Mouse (Mus musculus): ENCODE results near the gene Xpnpep1. TPM values are rescaled to one million over a fixed set of nuclear protein-coding genes. Genes with fewer than 3 reads are reported as not detected.

Xpnpep1 gene
- polyA plus RNA-seq, 1 experiment from 2014 or later = 159 TPM

- Histone ChIP-seq H3K4me2 (replicated peaks) (no peak overlapping the region), H3K36me3 (peaks cover 40% of the 10 kb centered on the region), H3K4me1 (no peaks in the 10 kb centered on the region; the same call in 1 of the 2 replicates), H3K9me3 (replicated peaks) (no peaks in the 10 kb centered on the region), H3K27ac (no peak overlapping the region), H3K27me3 (no peaks in the 10 kb centered on the region), H3K4me3 (no peak overlapping the region), H3K9ac (no peak overlapping the region)
- no peak for ATAC-seq (ENCODE audit: low FRiP score)
- 92% methylated on average over 8 of the region's 8 CpGs for WGBS
These were observed 17.9 kb downstream of the Xpnpep1 start for GRCm38 (mm10) chr19:53022037-53022614.

GRCm38 (mm10) chr19:53021537-53021936 lies 18.5 kb downstream of the Xpnpep1 start:
- Histone ChIP-seq H3K4me1 (no peaks in the 10 kb centered on the region; the same call in 1 of the 2 replicates), H3K36me3 (peaks cover 34% of the 10 kb centered on the region), H3K27ac (no peak overlapping the region), H3K9ac (no peak overlapping the region), H3K4me3 (no peak overlapping the region), H3K27me3 (no peaks in the 10 kb centered on the region), H3K4me2 (replicated peaks) (no peak overlapping the region), H3K9me3 (replicated peaks) (no peaks in the 10 kb centered on the region)
- ATAC-seq (ENCODE audit: low FRiP score) = no peak
- 77% methylated on average over 10 of the region's 10 CpGs for WGBS

GRCm38 (mm10) chr19:53019716-53020463 lies 20.1 kb downstream of the Xpnpep1 start:
- Histone ChIP-seq H3K9me3 (replicated peaks) (no peaks in the 10 kb centered on the region), H3K9ac (no peak overlapping the region), H3K27me3 (no peaks in the 10 kb centered on the region), H3K36me3 (peaks cover 23% of the 10 kb centered on the region), H3K4me1 (peaks cover 5% of the 10 kb centered on the region), H3K27ac (no peak overlapping the region), H3K4me3 (no peak overlapping the region), H3K4me2 (replicated peaks) (no peak overlapping the region)
- WGBS = 72% methylated on average over 13 of the region's 13 CpGs
- no peak for ATAC-seq (ENCODE audit: low FRiP score)

- WGBS = 89% methylated on average over 9 of the region's 9 CpGs
- ATAC-seq (ENCODE audit: low FRiP score) = no peak
- H3K9me3 ChIP-seq (replicated peaks) = no peaks in the 10 kb centered on the region
- no peaks in the 10 kb centered on the region for H3K27me3 ChIP-seq
- H3K36me3 ChIP-seq = peaks cover 4% of the 10 kb centered on the region
- H3K9ac ChIP-seq = no peak overlapping the region
- H3K4me2 ChIP-seq (replicated peaks) = no peak overlapping the region
- no peak overlapping the region for H3K4me3 ChIP-seq
- H3K4me1 ChIP-seq = peaks cover 5% of the 10 kb centered on the region
- H3K27ac ChIP-seq = no peak overlapping the region
These were observed 22.1 kb downstream of the Xpnpep1 start for GRCm38 (mm10) chr19:53017954-53018353.

GRCm38 (mm10) chr19:53017248-53017647 lies 22.8 kb downstream of the Xpnpep1 start:
- peaks cover 5% of the 10 kb centered on the region for H3K4me1 ChIP-seq
- H3K4me3 ChIP-seq = no peak overlapping the region
- H3K27ac ChIP-seq = no peak overlapping the region
- no peak for ATAC-seq (ENCODE audit: low FRiP score)
- WGBS = 82% methylated on average over 11 of the region's 11 CpGs
- H3K27me3 ChIP-seq = no peaks in the 10 kb centered on the region
- no peak overlapping the region for H3K9ac ChIP-seq
- no peaks in the 10 kb centered on the region for H3K9me3 ChIP-seq (replicated peaks)
- H3K36me3 ChIP-seq = peaks cover 3% of the 10 kb centered on the region; the same call in 1 of the 2 replicates
- no peak overlapping the region for H3K4me2 ChIP-seq (replicated peaks)

- 65% methylated on average over 21 of the region's 21 CpGs for WGBS
- no peak overlapping the region for H3K9ac ChIP-seq
- peak; percentile 51; the same call in 1 of the 2 replicates for ATAC-seq (ENCODE audit: low FRiP score)
These were observed 24.9 kb downstream of the Xpnpep1 start for GRCm38 (mm10) chr19:53014910-53015710.

GRCm38 (mm10) chr19:53013744-53014143 lies 26.3 kb downstream of the Xpnpep1 start:
- Histone ChIP-seq H3K27me3 (no peaks in the 10 kb centered on the region), H3K9me3 (replicated peaks) (no peaks in the 10 kb centered on the region), H3K9ac (no peak overlapping the region), H3K4me1 (peaks cover 5% of the 10 kb centered on the region), H3K4me2 (replicated peaks) (no peak overlapping the region), H3K36me3 (peaks cover 28% of the 10 kb centered on the region), H3K27ac (no peak overlapping the region), H3K4me3 (no peak overlapping the region)
- no peak for ATAC-seq (ENCODE audit: low FRiP score)
- 96% methylated on average over 3 of the region's 3 CpGs for WGBS

More at GRCm38 (mm10) chr19:53014910-53015710, 24.9 kb downstream of the Xpnpep1 start:
- Histone ChIP-seq H3K27me3 (no peaks in the 10 kb centered on the region), H3K36me3 (peaks cover 19% of the 10 kb centered on the region), H3K4me1 (peaks cover 5% of the 10 kb centered on the region), H3K9me3 (replicated peaks) (no peaks in the 10 kb centered on the region), H3K4me3 (no peak overlapping the region), H3K27ac (0 out of 2 replicates have a peak overlapping the region, but pooled peaks have one; percentile 9), H3K4me2 (replicated peaks) (0 out of 2 replicates have a peak overlapping the region, but pooled peaks have one; percentile 18)

- H3K27me3 ChIP-seq = no peaks in the 10 kb centered on the region
- 92% methylated on average over 7 of the region's 7 CpGs for WGBS
These were observed 26.7 kb downstream of the Xpnpep1 start for GRCm38 (mm10) chr19:53013341-53013740.

GRCm38 (mm10) chr19:53010941-53011340 lies 29.1 kb downstream of the Xpnpep1 start:
- Histone ChIP-seq H3K9me3 (replicated peaks) (no peaks in the 10 kb centered on the region), H3K4me2 (replicated peaks) (no peak overlapping the region), H3K4me3 (no peak overlapping the region), H3K9ac (no peak overlapping the region), H3K4me1 (peaks cover 8% of the 10 kb centered on the region), H3K36me3 (peaks cover 43% of the 10 kb centered on the region), H3K27ac (no peak overlapping the region), H3K27me3 (no peaks in the 10 kb centered on the region)
- ATAC-seq (ENCODE audit: low FRiP score) = no peak
- 81% methylated on average over 5 of the region's 5 CpGs for WGBS

More at GRCm38 (mm10) chr19:53013341-53013740, 26.7 kb downstream of the Xpnpep1 start:
- peaks cover 28% of the 10 kb centered on the region for H3K36me3 ChIP-seq
- no peaks in the 10 kb centered on the region for H3K9me3 ChIP-seq (replicated peaks)
- H3K4me3 ChIP-seq = no peak overlapping the region
- no peak overlapping the region for H3K27ac ChIP-seq
- no peak overlapping the region for H3K9ac ChIP-seq
- H3K4me1 ChIP-seq = peaks cover 6% of the 10 kb centered on the region
- no peak overlapping the region for H3K4me2 ChIP-seq (replicated peaks)
- no peak for ATAC-seq (ENCODE audit: low FRiP score)

- Histone ChIP-seq H3K9ac (no peak overlapping the region), H3K27ac (no peak overlapping the region), H3K36me3 (peaks cover 62% of the 10 kb centered on the region), H3K9me3 (replicated peaks) (no peaks in the 10 kb centered on the region), H3K4me1 (0 out of 2 replicates have a peak, but pooled peaks cover 4% of the 10 kb centered on the region), H3K4me3 (no peak overlapping the region), H3K27me3 (no peaks in the 10 kb centered on the region), H3K4me2 (replicated peaks) (no peak overlapping the region)
- WGBS = 70% methylated on average over 5 of the region's 5 CpGs
- ATAC-seq (ENCODE audit: low FRiP score) = no peak
These were observed 31.1 kb downstream of the Xpnpep1 start for GRCm38 (mm10) chr19:53008921-53009320.

GRCm38 (mm10) chr19:53008020-53008705 lies 31.9 kb downstream of the Xpnpep1 start:
- Histone ChIP-seq H3K27me3 (no peaks in the 10 kb centered on the region), H3K4me2 (replicated peaks) (no peak overlapping the region), H3K4me3 (no peak overlapping the region), H3K9ac (no peak overlapping the region), H3K9me3 (replicated peaks) (no peaks in the 10 kb centered on the region), H3K27ac (no peak overlapping the region), H3K36me3 (peaks cover 70% of the 10 kb centered on the region), H3K4me1 (0 out of 2 replicates have a peak, but pooled peaks cover 4% of the 10 kb centered on the region)
- 56% methylated on average over 6 of the region's 6 CpGs for WGBS
- 0 out of 2 replicates have a peak, but pooled peaks have one; percentile 44 for ATAC-seq (ENCODE audit: low FRiP score)

Data from hindbrain, embryonic 12.5 days (tissue).